Mouse (Mus musculus) heart, embryonic 14.5 days (tissue): ENCODE measurements at regions not wholly inside any gene's neighbourhood (a gene's known extent, or its start where the extent isn't known, plus 50 kb on each side); places are given as distances from the start of the nearest gene placed in this dataset.

Source experiments
- ATAC-seq: fragments of 200-750 bp; cut with Nextera tagmentation; 2 replicates; pipeline ENCODE4 v1.8.0; 2017; ENCODE audit warnings: low read depth, moderate TSS enrichment; ENCODE audit not compliant: insufficient number of reproducible peaks, insufficient read depth, low FRiP score
- H3K27ac ChIP-seq, 2 experiments: fragments of 200-500 bp in 1 of 2; fragments of 300-500 bp in 1 of 2; sonication (generic) in 1 of 2; replicated peaks in 1 of 2; 2 replicates each; pipeline ENCODE4 v1.5.1; 2012 to 2014; ENCODE audit warnings: low read depth in 2 of 2, low read length in 2 of 2, control low read depth in 1 of 2, mild to moderate bottlenecking in 1 of 2, mixed read lengths in 1 of 2; ENCODE audit not compliant: control insufficient read depth in 1 of 2, insufficient read depth in 1 of 2
- H3K27me3 ChIP-seq: fragments of 300-500 bp; sonication (generic); 2 replicates; pipeline ENCODE4 v1.6.1; 2014; ENCODE audit warnings: mild to moderate bottlenecking, low read length, control low read depth; ENCODE audit not compliant: control insufficient read depth, insufficient read depth
- H3K36me3 ChIP-seq: fragments of 300-500 bp; sonication (generic); 2 replicates; pipeline ENCODE4 v1.6.1; 2014; ENCODE audit warnings: mild to moderate bottlenecking, control low read depth, low read length, mixed read lengths; ENCODE audit not compliant: control insufficient read depth, insufficient read depth
- H3K4me1 ChIP-seq, 2 experiments: fragments of 200-500 bp in 1 of 2; fragments of 300-500 bp in 1 of 2; sonication (generic) in 1 of 2; 2 replicates each; pipeline ENCODE4 v1.6.1; 2012 to 2014; ENCODE audit warnings: low read length in 2 of 2, control low read depth in 1 of 2, mixed read lengths in 1 of 2; ENCODE audit not compliant: control insufficient read depth in 2 of 2, insufficient read depth in 2 of 2
- H3K4me2 ChIP-seq: fragments of 300-500 bp; sonication (generic); 2 replicates; pipeline ENCODE4 v1.6.1; 2014; ENCODE audit warnings: mild to moderate bottlenecking, low read length
- H3K4me3 ChIP-seq, 2 experiments: fragments of 200-500 bp in 1 of 2; fragments of 300-500 bp in 1 of 2; sonication (generic) in 1 of 2; 2 replicates each; pipeline ENCODE4 v1.5.1; 2012 to 2014; ENCODE audit warnings: low read length in 2 of 2, mild to moderate bottlenecking in 2 of 2, control low read depth in 1 of 2, low read depth in 1 of 2, moderate library complexity in 1 of 2; ENCODE audit not compliant: control insufficient read depth in 1 of 2, insufficient read depth in 1 of 2
- H3K9ac ChIP-seq: fragments of 300-500 bp; sonication (generic); 2 replicates; pipeline ENCODE4 v1.6.1; 2014; ENCODE audit warnings: mild to moderate bottlenecking, low read length
- H3K9me3 ChIP-seq: fragments of 300-500 bp; sonication (generic); 2 replicates; pipeline ENCODE4 v1.6.1; 2016; ENCODE audit warnings: low read length, control low read depth; ENCODE audit not compliant: control insufficient read depth
- WGBS: fragments of 180-500 bp; shearing (Covaris S2); extraction: QIAGEN DNeasy Blood & Tissue Kit; methylation state at CpG from one replicate; pipeline ENCODE4 v1.1.7; 2014; 5-methylcytosine and 5-hydroxymethylcytosine counted together

- ATAC-seq: no peak
- Histone ChIP-seq H3K9ac (no peak overlapping the region), H3K4me3 (no peak overlapping the region), H3K36me3 (no peaks in the 10 kb centered on the region), H3K27me3 (no peaks in the 10 kb centered on the region), H3K27ac (no peak overlapping the region), H3K4me1 (peaks cover 9 to 14% of the 10 kb centered on the region in 2 experiments; a peak in 2 of 4 replicates), H3K4me2 (no peak overlapping the region), H3K9me3 (no peaks in the 10 kb centered on the region)
- WGBS: 56% methylated on average over 6 of the region's 6 CpGs
Measured at GRCm38 (mm10) chr1:191486766-191487165, 83.7 kb upstream of the Ppp2r5a start.

- 78% methylated on average over 8 of the region's 8 CpGs for WGBS
- H3K9ac ChIP-seq: no peak overlapping the region
Measured at GRCm38 (mm10) chr1:191484726-191485425, 81.8 kb upstream of the Ppp2r5a start.

GRCm38 (mm10) chr1:191479906-191480379, 76.9 kb upstream of the Ppp2r5a start:
- H3K9ac ChIP-seq: no peak overlapping the region
- ATAC-seq: no peak; the same call in 1 of the 2 replicates
- H3K4me3 ChIP-seq: no peak overlapping the region
- no peaks in the 10 kb centered on the region for H3K36me3 ChIP-seq
- H3K27me3 ChIP-seq: no peaks in the 10 kb centered on the region
- peak overlapping the region; percentile 53 to 62 for H3K27ac ChIP-seq
- H3K4me1 ChIP-seq: peaks cover 8 to 10% of the 10 kb centered on the region in 2 experiments; a peak in 3 of 4 replicates
- WGBS: 55% methylated on average over 13 of the region's 13 CpGs
- no peak overlapping the region for H3K4me2 ChIP-seq
- no peaks in the 10 kb centered on the region for H3K9me3 ChIP-seq

More at GRCm38 (mm10) chr1:191484726-191485425, 81.8 kb upstream of the Ppp2r5a start:
- H3K4me1 ChIP-seq: peaks cover 15 to 17% of the 10 kb centered on the region in 2 experiments; a peak in 3 of 4 replicates
- no peaks in the 10 kb centered on the region for H3K9me3 ChIP-seq
- no peaks in the 10 kb centered on the region for H3K27me3 ChIP-seq
- H3K4me3 ChIP-seq: no peak overlapping the region
- no peak overlapping the region for H3K4me2 ChIP-seq
- no peak overlapping the region for H3K27ac ChIP-seq
- ATAC-seq: no peak
- H3K36me3 ChIP-seq: no peaks in the 10 kb centered on the region

- no peak overlapping the region for H3K9ac ChIP-seq
- no peaks in the 10 kb centered on the region for H3K27me3 ChIP-seq
- H3K9me3 ChIP-seq: no peaks in the 10 kb centered on the region
- no peak overlapping the region for H3K4me3 ChIP-seq
- H3K36me3 ChIP-seq: no peaks in the 10 kb centered on the region
- no peak overlapping the region for H3K27ac ChIP-seq
- 80% methylated on average over 5 of the region's 5 CpGs for WGBS
- peaks cover 3 to 9% of the 10 kb centered on the region in 2 experiments; a peak in 3 of 4 replicates for H3K4me1 ChIP-seq
- ATAC-seq: no peak
- no peak overlapping the region for H3K4me2 ChIP-seq
Measured at GRCm38 (mm10) chr1:191472551-191472950, 69.5 kb upstream of the Ppp2r5a start.

- no peak overlapping the region for H3K9ac ChIP-seq
- no peak overlapping the region for H3K27ac ChIP-seq
- H3K4me3 ChIP-seq: no peak overlapping the region
- no peaks in the 10 kb centered on the region for H3K9me3 ChIP-seq
- 70% methylated on average over 2 of the region's 2 CpGs for WGBS
- H3K36me3 ChIP-seq: no peaks in the 10 kb centered on the region
- no peaks in the 10 kb centered on the region for H3K27me3 ChIP-seq
- peaks cover 8 to 14% of the 10 kb centered on the region in 2 experiments for H3K4me1 ChIP-seq
- no peak overlapping the region for H3K4me2 ChIP-seq
- ATAC-seq: no peak
Measured at GRCm38 (mm10) chr1:191471489-191471888, 68.4 kb upstream of the Ppp2r5a start.

- Histone ChIP-seq H3K9ac (peak overlapping the region; percentile 2; the same call in 1 of the 2 replicates), H3K27ac (peak overlapping the region in 1 of 2 experiments; percentile 41; a peak in 2 of 4 replicates)
- peak; percentile 23; the same call in 1 of the 2 replicates for ATAC-seq
Measured at GRCm38 (mm10) chr1:191470190-191470985, 67.3 kb upstream of the Ppp2r5a start.

GRCm38 (mm10) chr1:191468837-191469529, 65.9 kb upstream of the Ppp2r5a start:
- Histone ChIP-seq H3K27ac (no peak overlapping the region), H3K4me3 (no peak overlapping the region), H3K36me3 (no peaks in the 10 kb centered on the region), H3K9me3 (no peaks in the 10 kb centered on the region), H3K4me1 (peaks cover 12 to 32% of the 10 kb centered on the region in 2 experiments), H3K4me2 (no peak overlapping the region), H3K9ac (no peak overlapping the region), H3K27me3 (no peaks in the 10 kb centered on the region)
- ATAC-seq: no peak
- 63% methylated on average over 4 of the region's 4 CpGs for WGBS

More at GRCm38 (mm10) chr1:191470190-191470985, 67.3 kb upstream of the Ppp2r5a start:
- Histone ChIP-seq H3K4me1 (peaks cover 10 to 22% of the 10 kb centered on the region in 2 experiments), H3K9me3 (no peaks in the 10 kb centered on the region), H3K4me2 (peak overlapping the region; percentile 28), H3K27me3 (no peaks in the 10 kb centered on the region), H3K36me3 (no peaks in the 10 kb centered on the region), H3K4me3 (no peak overlapping the region)
- WGBS: 16% methylated on average over 13 of the region's 13 CpGs
